Mouse (Mus musculus): ENCODE measurements around the gene Kmt2c.

The Kmt2c gene

GRCm38 (mm10) chr5:25222752-25223702, 275.6 kb downstream of the Kmt2c start, which contains the start of gene E130116L18Rik:
Gene E130116L18Rik (minus strand): TSS chr5:25223153.
- DNase-seq (ENCODE audit: low read depth): peak; percentile 94

All from induced T-regulatory cell, adult 2 months (primary cell).